Mouse (Mus musculus): ENCODE measurements around the gene Mars.

DNA sequence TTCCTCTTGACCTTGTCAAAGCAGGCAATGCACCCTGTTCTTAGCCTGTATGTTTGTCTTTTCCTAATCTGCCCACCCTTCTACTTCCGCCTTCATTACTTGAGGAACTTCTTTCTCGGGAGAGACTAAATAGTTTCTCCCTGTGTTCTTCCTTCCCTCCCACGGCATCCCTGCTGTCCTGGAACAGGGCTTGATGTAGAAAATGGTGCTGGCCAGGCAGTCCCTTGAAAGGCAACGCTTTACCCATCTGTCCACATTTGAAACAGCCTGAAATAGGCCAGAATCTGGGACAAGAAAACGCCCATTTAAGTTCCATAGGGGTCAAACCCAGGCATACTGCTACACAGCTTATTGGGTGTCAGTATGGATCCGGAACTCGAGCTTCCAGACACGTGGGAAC, 38.2 kb upstream of the Mars start:
- no peak for TF ChIP-seq CTCF (IDR thresholded peaks at IDR 0.05; ENCODE audit: control insufficient read depth, insufficient read depth, low read length)
- TF ChIP-seq POLR2A (IDR thresholded peaks at IDR 0.05; ENCODE audit: borderline replicate concordance, control insufficient read depth, low read depth, low read length), result no peak
